Mouse (Mus musculus) liver, embryonic 13.5 days (tissue): Measurements from ENCODE around the gene Tmprss11f. TPM values are rescaled to one million over a fixed set of nuclear protein-coding genes. Genes with fewer than 3 reads are reported as not detected.

Experiments used
- ATAC-seq: fragments of 200-750 bp; cut with Nextera tagmentation; 2 replicates; pipeline ENCODE4 v1.8.0; 2017; ENCODE audit warnings: low read depth, mild to moderate bottlenecking, moderate number of reproducible peaks, moderate library complexity
- DNase-seq: peaks from one replicate; pipeline ENCODE4 v3.0.0; 2022
- H3K27ac ChIP-seq: fragments of 300-500 bp; sonication (generic); 2 replicates; pipeline ENCODE4 v1.5.1; 2015; ENCODE audit warnings: moderate library complexity, mild to moderate bottlenecking, inconsistent platforms
- H3K27me3 ChIP-seq: fragments of 300-500 bp; sonication (generic); 2 replicates; pipeline ENCODE4 v1.6.1; 2015; ENCODE audit warnings: mild to moderate bottlenecking, inconsistent platforms
- H3K36me3 ChIP-seq: fragments of 300-500 bp; sonication (generic); 2 replicates; pipeline ENCODE4 v1.6.1; 2015; ENCODE audit warnings: mild to moderate bottlenecking, inconsistent platforms
- H3K4me1 ChIP-seq: fragments of 300-500 bp; sonication (generic); replicated peaks from 2 replicates; pipeline ENCODE4 v1.6.1; 2015; ENCODE audit warnings: inconsistent platforms
- H3K4me2 ChIP-seq: fragments of 300-500 bp; sonication (generic); 2 replicates; pipeline ENCODE4 v1.6.1; 2015; ENCODE audit warnings: inconsistent platforms, mild to moderate bottlenecking, moderate library complexity
- H3K4me3 ChIP-seq: fragments of 300-500 bp; sonication (generic); replicated peaks from 2 replicates; pipeline ENCODE4 v1.5.1; 2015; ENCODE audit warnings: mild to moderate bottlenecking, inconsistent platforms
- H3K9ac ChIP-seq: fragments of 300-500 bp; sonication (generic); 2 replicates; pipeline ENCODE4 v1.6.1; 2015; ENCODE audit warnings: mild to moderate bottlenecking, inconsistent platforms
- H3K9me3 ChIP-seq: fragments of 300-500 bp; sonication (generic); replicated peaks from 2 replicates; pipeline ENCODE4 v1.6.1; 2016; ENCODE audit warnings: inconsistent platforms
- WGBS: fragments of 180-500 bp; shearing (Covaris S2); methylation state at CpG from one replicate; pipeline ENCODE4 v1.1.7; 2015; ENCODE audit not compliant: insufficient replicate concordance; 5-methylcytosine and 5-hydroxymethylcytosine counted together
- polyA plus RNA-seq: library from polyadenylated mRNA; unstranded; fragments of >200 nt; fragmentation: Nextera tagmentation; extraction: Ambion mirVana; gene quantifications from 2 replicates; pipeline ENCODE4 v1.2.1, GENCODE M21; 2015

Tmprss11f gene
- polyA plus RNA-seq, 1 experiment from 2014 or later = not detected

- no peaks in the 10 kb centered on the region for H3K9me3 ChIP-seq
- WGBS = 59% methylated on average over 2 of the region's 2 CpGs
- no peak overlapping the region for H3K4me3 ChIP-seq
- H3K9ac ChIP-seq = no peak overlapping the region
- ATAC-seq (no peak), DNase-seq (no peak)
- H3K27me3 ChIP-seq = no peaks in the 10 kb centered on the region
- H3K4me2 ChIP-seq = no peak overlapping the region
- H3K36me3 ChIP-seq = no peaks in the 10 kb centered on the region
- no peak overlapping the region for H3K27ac ChIP-seq
- H3K4me1 ChIP-seq = no peaks in the 10 kb centered on the region
Observed at GRCm38 (mm10) chr5:86528725-86529124, 103.5 kb downstream of the Tmprss11f start.

GRCm38 (mm10) chr5:86518500-86518899, 113.7 kb downstream of the Tmprss11f start, which contains the start of gene Tmprss11g:
Gene Tmprss11g, minus strand, starts transcription at chr5:86518600.
- Histone ChIP-seq H3K27me3 (no peaks in the 10 kb centered on the region), H3K27ac (no peak within 1 kb of the TSS), H3K9me3 (no peaks in the 10 kb centered on the region), H3K4me3 (no peak within 1 kb of the TSS), H3K9ac (no peak within 1 kb of the TSS), H3K4me1 (no peaks in the 10 kb centered on the region), H3K36me3 (no peaks in the 10 kb centered on the region), H3K4me2 (no peak within 1 kb of the TSS)
- DNase-seq (no peak), ATAC-seq (no peak)
- WGBS = 58% methylated on average over 9 of the region's 9 CpGs

- Histone ChIP-seq H3K36me3 (no peaks in the 10 kb centered on the region), H3K27ac (no peak overlapping the region), H3K4me3 (no peak overlapping the region), H3K4me2 (no peak overlapping the region), H3K4me1 (no peaks in the 10 kb centered on the region), H3K9me3 (no peaks in the 10 kb centered on the region), H3K27me3 (no peaks in the 10 kb centered on the region), H3K9ac (no peak overlapping the region)
- ATAC-seq (no peak), DNase-seq (no peak)
- 49% methylated on average over 5 of the region's 5 CpGs for WGBS
Observed at GRCm38 (mm10) chr5:86511538-86511937, 120.7 kb downstream of the Tmprss11f start.

DNA sequence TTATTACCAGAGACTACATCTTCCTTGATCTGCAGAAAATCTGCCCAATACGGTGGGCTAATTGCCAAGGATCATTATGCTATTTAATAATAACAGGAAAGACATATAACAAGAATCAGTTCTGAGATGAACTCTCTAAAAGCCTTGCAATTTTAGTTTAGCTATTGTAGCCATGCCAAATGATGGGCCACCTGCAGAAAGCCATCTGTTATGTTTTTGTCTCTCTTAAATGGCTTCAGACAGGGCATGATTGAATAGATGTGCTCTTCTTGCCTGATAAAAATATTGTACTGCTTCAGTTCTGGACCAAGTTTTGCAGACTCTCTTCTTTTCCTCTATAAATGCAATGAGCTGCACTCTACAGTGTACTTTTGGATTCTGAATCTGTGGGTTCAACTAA, 138.8 kb downstream of the Tmprss11f start:
- H3K27ac ChIP-seq = no peak overlapping the region
- no peak for DNase-seq
- 57% methylated on average over 1 of the region's 1 CpGs for WGBS

DNA sequence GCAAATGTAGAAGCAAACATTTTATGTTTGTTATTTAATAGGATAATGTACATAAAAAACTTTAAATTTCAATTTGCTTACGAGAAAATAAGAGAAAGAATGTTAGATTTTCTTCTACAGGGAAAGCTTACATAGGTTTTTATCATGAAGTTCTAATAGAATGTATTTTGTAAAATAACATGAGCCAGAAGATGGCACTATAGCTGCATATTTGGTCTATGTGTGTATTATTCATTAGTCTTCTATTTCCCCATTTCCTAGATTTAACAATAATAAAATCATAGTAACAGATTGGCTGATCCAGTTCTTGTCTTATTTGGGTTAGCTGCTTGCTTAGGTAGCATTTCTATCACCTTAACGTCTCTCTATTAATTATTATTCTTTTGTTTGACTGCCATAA, 149.7 kb downstream of the Tmprss11f start:
- H3K9me3 ChIP-seq = no peaks in the 10 kb centered on the region
- WGBS = 42% methylated on average over 2 of the region's 2 CpGs
- H3K4me3 ChIP-seq = no peak overlapping the region
- no peaks in the 10 kb centered on the region for H3K27me3 ChIP-seq
- H3K27ac ChIP-seq = no peak overlapping the region
- H3K4me2 ChIP-seq = no peak overlapping the region
- ATAC-seq = no peak
- DNase-seq = no peak
- H3K4me1 ChIP-seq = no peaks in the 10 kb centered on the region
- H3K36me3 ChIP-seq = no peaks in the 10 kb centered on the region
- no peak overlapping the region for H3K9ac ChIP-seq

More for the DNA sequence above, 138.8 kb downstream of the Tmprss11f start:
- no peaks in the 10 kb centered on the region for H3K36me3 ChIP-seq
- no peaks in the 10 kb centered on the region for H3K4me1 ChIP-seq
- H3K4me3 ChIP-seq = no peak overlapping the region
- no peak overlapping the region for H3K9ac ChIP-seq
- no peaks in the 10 kb centered on the region for H3K27me3 ChIP-seq
- ATAC-seq = no peak
- H3K9me3 ChIP-seq = peaks cover 3% of the 10 kb centered on the region; the same call in 1 of the 2 replicates
- H3K4me2 ChIP-seq = no peak overlapping the region

GRCm38 (mm10) chr5:86482031-86482430, 150.2 kb downstream of the Tmprss11f start:
- H3K27ac ChIP-seq = no peak overlapping the region
- H3K36me3 ChIP-seq = no peaks in the 10 kb centered on the region
- no peak overlapping the region for H3K4me2 ChIP-seq
- no peak overlapping the region for H3K4me3 ChIP-seq
- no peaks in the 10 kb centered on the region for H3K27me3 ChIP-seq
- 62% methylated on average over 1 of the region's 1 CpGs for WGBS
- H3K9ac ChIP-seq = no peak overlapping the region
- no peaks in the 10 kb centered on the region for H3K9me3 ChIP-seq
- ATAC-seq = no peak
- no peaks in the 10 kb centered on the region for H3K4me1 ChIP-seq
- no peak for DNase-seq

DNA sequence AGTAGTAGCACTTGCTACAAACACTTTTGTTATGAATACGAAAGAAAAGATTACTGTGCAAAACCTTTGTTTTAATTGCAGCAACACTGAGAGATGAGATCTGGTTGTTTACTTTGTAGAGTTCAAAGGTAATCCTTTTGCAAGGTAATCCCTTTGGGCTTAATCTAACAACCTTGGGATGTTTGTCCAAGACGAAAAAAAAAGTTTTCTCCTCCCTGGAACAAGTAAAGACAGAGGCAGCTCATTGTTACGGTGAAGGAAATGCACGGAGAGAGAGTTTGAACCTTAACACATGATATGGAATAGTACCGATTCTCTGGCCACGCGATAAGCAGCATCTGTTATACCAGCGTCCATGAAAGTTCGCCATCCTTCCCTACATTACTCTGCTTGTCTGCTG, 158.4 kb downstream of the Tmprss11f start:
- H3K36me3 ChIP-seq = no peaks in the 10 kb centered on the region
- no peak overlapping the region for H3K9ac ChIP-seq
- H3K4me1 ChIP-seq = no peaks in the 10 kb centered on the region; the same call in 1 of the 2 replicates
- no peaks in the 10 kb centered on the region for H3K9me3 ChIP-seq
- DNase-seq (no peak), ATAC-seq (no peak)
- 68% methylated on average over 9 of the region's 9 CpGs for WGBS
- no peak overlapping the region for H3K27ac ChIP-seq
- H3K4me3 ChIP-seq = no peak overlapping the region
- H3K4me2 ChIP-seq = no peak overlapping the region
- H3K27me3 ChIP-seq = no peaks in the 10 kb centered on the region

Other genes with a start within 250 kb of the Tmprss11f start
- gene Tmprss11a, start 163.4 kb downstream of the Tmprss11f start, polyA plus RNA-seq = not detected in 2 replicates
- not detected in 2 replicates for gene Tmprss11g, start 113.8 kb downstream of the Tmprss11f start, polyA plus RNA-seq
- gene Tmprss11b, start 43.9 kb upstream of the Tmprss11f start, polyA plus RNA-seq = not detected in 2 replicates
- gene Tmprss11e, start 113.4 kb upstream of the Tmprss11f start, polyA plus RNA-seq = not detected in 2 replicates
- 15.3 and 17.7 TPM in 2 replicates for gene Ythdc1, start 171.8 kb upstream of the Tmprss11f start, polyA plus RNA-seq